Mouse (Mus musculus) midbrain, embryonic 13.5 days (tissue): ENCODE data around the gene Trappc6a. TPM values are rescaled to one million over a fixed set of nuclear protein-coding genes. Genes with fewer than 3 reads are reported as not detected.

Experiments used
- ATAC-seq: fragments of 200-750 bp; cut with Nextera tagmentation; 2 replicates; pipeline ENCODE4 v1.8.0; 2017; ENCODE audit warnings: mild to moderate bottlenecking, moderate TSS enrichment, moderate library complexity
- H3K27ac ChIP-seq: fragments of 300-500 bp; sonication (generic); 2 replicates; pipeline ENCODE4 v1.5.1; 2015; ENCODE audit warnings: inconsistent platforms, mild to moderate bottlenecking, moderate library complexity
- H3K27me3 ChIP-seq: fragments of 300-500 bp; sonication (generic); 2 replicates; pipeline ENCODE4 v1.6.1; 2015; ENCODE audit warnings: mild to moderate bottlenecking, inconsistent platforms
- H3K36me3 ChIP-seq: fragments of 300-500 bp; sonication (generic); 2 replicates; pipeline ENCODE4 v1.6.1; 2015; ENCODE audit warnings: mild to moderate bottlenecking, inconsistent platforms
- H3K4me1 ChIP-seq: fragments of 300-500 bp; sonication (generic); replicated peaks from 2 replicates; pipeline ENCODE4 v1.6.1; 2015; ENCODE audit warnings: inconsistent platforms
- H3K4me2 ChIP-seq: fragments of 300-500 bp; sonication (generic); replicated peaks from 2 replicates; pipeline ENCODE4 v1.6.1; 2015; ENCODE audit warnings: moderate library complexity, mild to moderate bottlenecking, inconsistent platforms
- H3K4me3 ChIP-seq: fragments of 300-500 bp; sonication (generic); replicated peaks from 2 replicates; pipeline ENCODE4 v1.5.1; 2015; ENCODE audit warnings: mild to moderate bottlenecking, inconsistent platforms
- H3K9ac ChIP-seq: fragments of 300-500 bp; sonication (generic); replicated peaks from 2 replicates; pipeline ENCODE4 v1.6.1; 2015; ENCODE audit warnings: mild to moderate bottlenecking, inconsistent platforms
- H3K9me3 ChIP-seq: fragments of 300-500 bp; sonication (generic); 2 replicates; pipeline ENCODE4 v1.6.1; 2016; ENCODE audit warnings: mild to moderate bottlenecking, inconsistent platforms
- WGBS: fragments of 180-500 bp; shearing (Covaris S2); methylation state at CpG from one replicate; pipeline ENCODE4 v1.1.7; 2015; 5-methylcytosine and 5-hydroxymethylcytosine counted together
- polyA plus RNA-seq: library from polyadenylated mRNA; unstranded; fragments of >200 nt; fragmentation: Nextera tagmentation; extraction: Ambion mirVana; gene quantifications from 2 replicates; pipeline ENCODE4 v1.2.1, GENCODE M21; 2015

Gene Trappc6a
- polyA plus RNA-seq, 1 experiment from 2014 or later = 43.3 TPM

- 0 out of 2 replicates have a peak overlapping the region, but pooled peaks have one; percentile 4 for H3K4me3 ChIP-seq
Observed at GRCm38 (mm10) chr7:19557982-19558900, 50.0 kb downstream of the Trappc6a start.

GRCm38 (mm10) chr7:19558965-19559364, 50.8 kb downstream of the Trappc6a start:
- Histone ChIP-seq H3K4me2 (peak overlapping the region; percentile 99), H3K27me3 (no peaks in the 10 kb centered on the region), H3K9me3 (no peaks in the 10 kb centered on the region), H3K4me3 (0 out of 2 replicates have a peak overlapping the region, but pooled peaks have one; percentile 4), H3K27ac (no peak overlapping the region), H3K9ac (peak overlapping the region; percentile 97), H3K4me1 (peaks cover 57% of the 10 kb centered on the region), H3K36me3 (peaks cover 28% of the 10 kb centered on the region)
- 27% methylated on average over 2 of the region's 2 CpGs for WGBS
- ATAC-seq = no peak

More at GRCm38 (mm10) chr7:19557982-19558900, 50.0 kb downstream of the Trappc6a start:
- peaks cover 52% of the 10 kb centered on the region for H3K4me1 ChIP-seq
- peaks cover 36% of the 10 kb centered on the region for H3K36me3 ChIP-seq
- H3K27me3 ChIP-seq = no peaks in the 10 kb centered on the region
- no peaks in the 10 kb centered on the region for H3K9me3 ChIP-seq
- WGBS = 97% methylated on average over 6 of the region's 6 CpGs
- H3K27ac ChIP-seq = no peak overlapping the region
- H3K9ac ChIP-seq = peak overlapping the region; percentile 97; the same call in 1 of the 2 replicates
- no peak for ATAC-seq
- peak overlapping the region; percentile 99 for H3K4me2 ChIP-seq

GRCm38 (mm10) chr7:19560491-19561260, 52.5 kb downstream of the Trappc6a start:
- Histone ChIP-seq H3K9ac (peak overlapping the region; percentile 97), H3K4me3 (peak overlapping the region; percentile 91), H3K36me3 (peaks cover 31% of the 10 kb centered on the region), H3K27ac (peak overlapping the region; percentile 94; the same call in 1 of the 2 replicates), H3K9me3 (no peaks in the 10 kb centered on the region), H3K4me2 (peak overlapping the region; percentile 99), H3K4me1 (peaks cover 57% of the 10 kb centered on the region), H3K27me3 (no peaks in the 10 kb centered on the region)
- ATAC-seq = no peak
- WGBS = 17% methylated on average over 11 of the region's 11 CpGs

DNA sequence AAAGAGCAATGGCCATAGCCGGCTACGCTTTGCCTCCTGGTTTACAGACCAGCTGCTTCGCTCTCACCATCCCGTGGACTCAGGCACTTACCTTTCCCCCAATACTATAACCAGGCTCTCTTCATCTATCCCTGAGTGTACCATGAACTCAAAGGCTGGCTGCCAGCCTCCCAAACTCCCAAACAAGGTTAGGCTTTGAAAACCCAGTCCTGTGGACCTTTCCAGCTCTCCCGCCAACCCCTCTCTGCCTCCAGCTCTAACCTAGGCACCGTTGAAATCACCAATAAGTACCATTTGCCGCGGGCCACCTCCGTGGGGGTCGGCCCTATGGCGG, 53.2 kb downstream of the Trappc6a start:
- Histone ChIP-seq H3K4me1 (peaks cover 56% of the 10 kb centered on the region), H3K27me3 (no peaks in the 10 kb centered on the region), H3K4me2 (peak overlapping the region; percentile 99), H3K4me3 (peak overlapping the region; percentile 91), H3K9ac (peak overlapping the region; percentile 97), H3K36me3 (peaks cover 33% of the 10 kb centered on the region), H3K9me3 (no peaks in the 10 kb centered on the region), H3K27ac (peak overlapping the region; percentile 94)
- 2% methylated on average over 11 of the region's 11 CpGs for WGBS
- ATAC-seq = no peak

DNA sequence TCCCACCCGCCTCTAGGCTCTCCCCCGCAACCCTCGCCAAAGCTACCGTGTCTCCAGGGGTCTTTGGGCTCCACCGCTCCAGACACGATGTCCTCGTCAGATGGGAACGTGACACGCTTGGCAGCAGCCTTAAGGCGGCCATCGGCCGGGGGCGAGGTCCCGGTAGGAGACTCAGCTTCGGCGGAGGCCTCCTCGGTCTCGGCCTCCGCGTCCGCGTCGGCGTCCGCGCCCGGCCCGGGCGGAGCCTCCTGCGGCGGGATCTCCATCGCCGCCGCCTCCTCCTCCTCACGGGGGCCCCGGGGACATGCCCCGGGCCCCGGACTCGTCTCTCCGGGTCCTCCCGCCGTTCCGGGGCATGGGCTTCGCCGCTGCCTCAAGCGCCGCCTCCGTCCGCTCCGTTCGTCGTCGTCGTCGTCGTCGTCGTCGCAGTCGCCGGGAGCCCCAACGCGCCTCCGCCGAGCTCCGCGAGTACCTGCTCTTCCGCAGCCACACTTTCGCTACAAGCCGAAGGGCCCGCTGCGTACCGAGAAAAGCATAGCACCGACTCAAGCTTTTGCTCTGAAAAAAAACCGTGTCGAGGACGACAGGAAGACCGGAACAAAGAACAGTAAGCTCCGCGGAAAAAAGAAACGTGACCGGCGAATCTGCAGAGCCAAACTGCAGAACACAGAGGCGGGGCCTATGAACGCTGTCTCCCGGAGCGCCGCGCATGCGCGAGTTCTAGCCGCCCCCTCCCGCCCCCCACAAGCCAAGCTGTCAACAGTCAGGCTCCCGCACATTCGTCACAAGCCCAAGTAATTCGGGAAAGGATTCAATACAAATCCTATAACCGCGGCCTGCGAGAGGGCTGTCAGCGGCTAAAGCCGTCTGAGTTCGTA, 53.8 kb downstream of the Trappc6a start:
- peak overlapping the region; percentile 91 for H3K4me3 ChIP-seq
- no peaks in the 10 kb centered on the region for H3K27me3 ChIP-seq
- H3K36me3 ChIP-seq = peaks cover 37% of the 10 kb centered on the region
- peak overlapping the region; percentile 99 for H3K4me2 ChIP-seq
- no peaks in the 10 kb centered on the region for H3K9me3 ChIP-seq
- ATAC-seq = peak; percentile 81
- H3K4me1 ChIP-seq = peaks cover 52% of the 10 kb centered on the region
- H3K9ac ChIP-seq = peak overlapping the region; percentile 97
- WGBS = under 1% methylated on average over 102 of the region's 102 CpGs
- H3K27ac ChIP-seq = peak overlapping the region; percentile 94

- H3K4me2 ChIP-seq = peak within 1 kb of the TSS; percentile 99
- no peaks in the 10 kb centered on the region for H3K27me3 ChIP-seq
- WGBS = 2% methylated on average over 19 of the region's 19 CpGs
- H3K27ac ChIP-seq = peak within 1 kb of the TSS; percentile 94
- peak within 1 kb of the TSS; percentile 97 for H3K9ac ChIP-seq
- peak within 1 kb of the TSS; percentile 91 for H3K4me3 ChIP-seq
- peaks cover 44% of the 10 kb centered on the region for H3K4me1 ChIP-seq
- H3K36me3 ChIP-seq = peaks cover 30% of the 10 kb centered on the region
- ATAC-seq = peak; percentile 57
- H3K9me3 ChIP-seq = no peaks in the 10 kb centered on the region
Observed at GRCm38 (mm10) chr7:19562643-19563410, 54.6 kb downstream of the Trappc6a start, which contains the start of gene Ppp1r37. TSS of gene Ppp1r37 (minus strand) at chr7:19563076.

- WGBS = 85% methylated on average over 3 of the region's 3 CpGs
- Histone ChIP-seq H3K9me3 (no peaks in the 10 kb centered on the region), H3K4me1 (peaks cover 33% of the 10 kb centered on the region), H3K9ac (no peak overlapping the region; the same call in 1 of the 2 replicates), H3K36me3 (peaks cover 32% of the 10 kb centered on the region), H3K4me3 (no peak overlapping the region), H3K27ac (no peak overlapping the region), H3K4me2 (peak overlapping the region; percentile 99), H3K27me3 (no peaks in the 10 kb centered on the region)
- no peak for ATAC-seq
Observed at GRCm38 (mm10) chr7:19563884-19564283, 55.7 kb downstream of the Trappc6a start.

GRCm38 (mm10) chr7:19564455-19564854, 56.3 kb downstream of the Trappc6a start:
- H3K9ac ChIP-seq = no peak overlapping the region
- peaks cover 27% of the 10 kb centered on the region for H3K4me1 ChIP-seq
- H3K27me3 ChIP-seq = no peaks in the 10 kb centered on the region
- H3K36me3 ChIP-seq = peaks cover 38% of the 10 kb centered on the region
- H3K4me2 ChIP-seq = no peak overlapping the region
- H3K4me3 ChIP-seq = no peak overlapping the region
- H3K27ac ChIP-seq = no peak overlapping the region
- 89% methylated on average over 4 of the region's 4 CpGs for WGBS
- H3K9me3 ChIP-seq = no peaks in the 10 kb centered on the region
- no peak for ATAC-seq
